Mouse (Mus musculus) neural tube, embryonic 14.5 days (tissue): ENCODE data around the gene Gm43064. TPM values are rescaled to one million over a fixed set of nuclear protein-coding genes. Genes with fewer than 3 reads are reported as not detected.
"Not testable (repeated sequence)": the region's sequence is repeated elsewhere in the genome, so short reads cannot be mapped to it uniquely, and the experiment has no call there.

Experiments
- ATAC-seq: fragments of 200-750 bp; cut with Nextera tagmentation; 2 replicates; pipeline ENCODE4 v1.8.0; 2017; ENCODE audit warnings: low read depth, mild to moderate bottlenecking, moderate TSS enrichment, moderate library complexity
- H3K27ac ChIP-seq: fragments of 300-500 bp; sonication (generic); 2 replicates; pipeline ENCODE4 v1.5.1; 2014; ENCODE audit warnings: low read depth, mild to moderate bottlenecking, control low read depth, low read length, moderate library complexity, mixed read lengths
- H3K27me3 ChIP-seq: fragments of 300-500 bp; sonication (generic); 2 replicates; pipeline ENCODE4 v1.6.1; 2014; ENCODE audit warnings: low read length; ENCODE audit not compliant: control insufficient read depth, insufficient read depth
- H3K36me3 ChIP-seq: fragments of 300-500 bp; sonication (generic); 2 replicates; pipeline ENCODE4 v1.6.1; 2014; ENCODE audit warnings: low read length, mixed read lengths; ENCODE audit not compliant: control insufficient read depth, insufficient read depth
- H3K4me1 ChIP-seq: fragments of 300-500 bp; sonication (generic); 2 replicates; pipeline ENCODE4 v1.6.1; 2014; ENCODE audit warnings: low read length; ENCODE audit not compliant: control insufficient read depth, insufficient read depth
- H3K4me2 ChIP-seq: fragments of 300-500 bp; sonication (generic); 2 replicates; pipeline ENCODE4 v1.6.1; 2014; ENCODE audit warnings: mild to moderate bottlenecking, low read depth, low read length, control low read depth
- H3K4me3 ChIP-seq: fragments of 300-500 bp; sonication (generic); 2 replicates; pipeline ENCODE4 v1.5.1; 2014; ENCODE audit warnings: low read depth, low read length, control low read depth, mixed read lengths
- H3K9ac ChIP-seq: fragments of 300-500 bp; sonication (generic); replicated peaks from 2 replicates; pipeline ENCODE4 v1.6.1; 2014; ENCODE audit warnings: low read depth, mild to moderate bottlenecking, control low read depth, low read length, mixed read lengths
- H3K9me3 ChIP-seq: fragments of 300-500 bp; sonication (generic); 2 replicates; pipeline ENCODE4 v1.6.1; 2016; ENCODE audit warnings: low read length; ENCODE audit not compliant: control insufficient read depth
- WGBS: fragments of 180-500 bp; shearing (Covaris S2); extraction: QIAGEN DNeasy Blood & Tissue Kit; methylation state at CpG from one replicate; pipeline ENCODE4 v1.1.7; 2014; 5-methylcytosine and 5-hydroxymethylcytosine counted together
- polyA plus RNA-seq: library from polyadenylated mRNA; unstranded; fragments of >200 nt; fragmentation: Nextera tagmentation; extraction: Ambion mirVana; gene quantifications from 2 replicates; pipeline ENCODE4 v1.2.1, GENCODE M21; 2014

Gm43064 gene
- polyA plus RNA-seq, 1 experiment from 2014 or later: 0.25 TPM

- Histone ChIP-seq H3K4me2 (no peak overlapping the region), H3K4me1 (no peaks in the 10 kb centered on the region), H3K36me3 (no peaks in the 10 kb centered on the region), H3K9me3 (no peaks in the 10 kb centered on the region), H3K4me3 (no peak overlapping the region), H3K27me3 (no peaks in the 10 kb centered on the region), H3K9ac (no peak overlapping the region), H3K27ac (no peak overlapping the region)
- 96% methylated on average over 6 of the region's 6 CpGs for WGBS
- ATAC-seq: no peak
These were observed 30.3 kb downstream of the Gm43064 start for GRCm38 (mm10) chr3:103839711-103840110.

GRCm38 (mm10) chr3:103840195-103840594 lies 30.8 kb downstream of the Gm43064 start:
- 75% methylated on average over 3 of the region's 3 CpGs for WGBS
- not testable (repeated sequence) for H3K9ac ChIP-seq, ATAC-seq

GRCm38 (mm10) chr3:103840946-103841345 lies 31.6 kb downstream of the Gm43064 start:
- WGBS: 93% methylated on average over 7 of the region's 7 CpGs
- not testable (repeated sequence) for H3K36me3 ChIP-seq, H3K4me1 ChIP-seq, H3K27ac ChIP-seq, H3K4me2 ChIP-seq, H3K9me3 ChIP-seq, H3K9ac ChIP-seq, ATAC-seq, H3K27me3 ChIP-seq, H3K4me3 ChIP-seq

More at GRCm38 (mm10) chr3:103840195-103840594, 30.8 kb downstream of the Gm43064 start:
- not testable (repeated sequence) for H3K4me3 ChIP-seq, H3K27ac ChIP-seq, H3K36me3 ChIP-seq, H3K4me1 ChIP-seq, H3K9me3 ChIP-seq, H3K4me2 ChIP-seq, H3K27me3 ChIP-seq

DNA sequence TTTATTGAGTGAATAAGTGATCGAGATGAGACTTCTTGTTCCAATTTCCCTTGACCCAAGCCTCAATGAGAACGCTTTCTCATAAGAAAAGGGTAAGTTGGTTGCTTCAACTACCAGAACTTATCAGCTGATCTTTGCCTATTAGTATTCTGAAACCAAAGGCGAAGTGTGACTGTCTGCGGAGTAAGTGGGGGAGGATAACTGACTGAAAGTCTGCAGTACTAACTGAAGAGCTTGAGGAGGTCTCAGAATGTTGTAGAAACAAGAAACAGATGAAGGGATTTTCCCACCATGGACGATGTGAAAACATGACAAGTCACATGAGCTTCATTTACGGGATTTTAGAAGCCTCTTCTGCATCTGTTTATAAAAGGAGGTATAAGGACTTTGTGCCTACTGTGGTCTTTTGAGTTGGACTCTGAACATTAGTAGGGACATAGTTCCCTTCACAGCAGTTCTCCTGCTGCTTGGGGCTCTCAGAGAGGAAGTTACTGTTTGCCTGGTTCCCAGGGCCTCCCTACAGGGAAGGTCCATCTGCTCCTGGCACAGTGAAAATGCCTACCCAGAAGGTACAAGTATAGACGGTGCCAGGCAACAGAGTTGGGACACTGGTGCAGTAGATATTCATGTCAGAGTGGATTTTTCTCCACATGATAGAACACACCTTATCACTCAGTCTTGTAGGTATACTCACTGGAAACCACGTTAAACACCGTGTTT lies 41.4 kb downstream of the Gm43064 start:
- Histone ChIP-seq H3K4me2 (no peak overlapping the region), H3K9me3 (no peaks in the 10 kb centered on the region), H3K4me3 (no peak overlapping the region), H3K27me3 (no peaks in the 10 kb centered on the region), H3K9ac (no peak overlapping the region), H3K36me3 (no peaks in the 10 kb centered on the region), H3K4me1 (no peaks in the 10 kb centered on the region), H3K27ac (no peak overlapping the region)
- ATAC-seq: no peak
- WGBS: 87% methylated on average over 9 of the region's 9 CpGs

DNA sequence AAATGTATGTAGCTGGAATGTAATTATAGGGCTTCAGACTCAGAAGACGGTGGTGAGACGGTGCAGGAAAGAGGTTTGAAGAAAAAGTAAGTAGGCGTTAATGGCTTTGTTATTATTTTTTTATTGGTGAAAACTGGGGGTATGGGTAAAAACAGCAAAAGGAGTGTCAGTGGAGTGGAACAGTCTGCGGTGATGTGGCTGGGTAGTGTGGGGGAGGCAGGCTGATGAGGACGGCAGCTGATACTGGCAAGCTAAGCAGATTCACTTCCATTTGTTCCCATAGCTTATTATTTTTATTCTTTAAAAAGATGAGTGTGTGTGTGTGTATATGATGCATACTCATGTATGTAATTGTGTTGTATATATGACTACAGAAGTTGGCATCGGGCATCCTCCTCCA lies 42.1 kb downstream of the Gm43064 start:
- 90% methylated on average over 6 of the region's 6 CpGs for WGBS

GRCm38 (mm10) chr3:103851882-103852281 lies 42.5 kb downstream of the Gm43064 start:
- no peak for ATAC-seq
- no peak overlapping the region for H3K9ac ChIP-seq
- no peaks in the 10 kb centered on the region for H3K4me1 ChIP-seq
- H3K4me2 ChIP-seq: no peak overlapping the region
- H3K36me3 ChIP-seq: no peaks in the 10 kb centered on the region
- WGBS: 83% methylated on average over 8 of the region's 8 CpGs
- H3K27ac ChIP-seq: no peak overlapping the region
- no peaks in the 10 kb centered on the region for H3K9me3 ChIP-seq
- no peak overlapping the region for H3K4me3 ChIP-seq
- H3K27me3 ChIP-seq: no peaks in the 10 kb centered on the region

More for the DNA sequence above, 42.1 kb downstream of the Gm43064 start:
- ATAC-seq: no peak
- Histone ChIP-seq H3K4me2 (no peak overlapping the region), H3K4me1 (no peaks in the 10 kb centered on the region), H3K27ac (no peak overlapping the region), H3K27me3 (no peaks in the 10 kb centered on the region), H3K36me3 (no peaks in the 10 kb centered on the region), H3K4me3 (no peak overlapping the region), H3K9me3 (no peaks in the 10 kb centered on the region), H3K9ac (no peak overlapping the region)

DNA sequence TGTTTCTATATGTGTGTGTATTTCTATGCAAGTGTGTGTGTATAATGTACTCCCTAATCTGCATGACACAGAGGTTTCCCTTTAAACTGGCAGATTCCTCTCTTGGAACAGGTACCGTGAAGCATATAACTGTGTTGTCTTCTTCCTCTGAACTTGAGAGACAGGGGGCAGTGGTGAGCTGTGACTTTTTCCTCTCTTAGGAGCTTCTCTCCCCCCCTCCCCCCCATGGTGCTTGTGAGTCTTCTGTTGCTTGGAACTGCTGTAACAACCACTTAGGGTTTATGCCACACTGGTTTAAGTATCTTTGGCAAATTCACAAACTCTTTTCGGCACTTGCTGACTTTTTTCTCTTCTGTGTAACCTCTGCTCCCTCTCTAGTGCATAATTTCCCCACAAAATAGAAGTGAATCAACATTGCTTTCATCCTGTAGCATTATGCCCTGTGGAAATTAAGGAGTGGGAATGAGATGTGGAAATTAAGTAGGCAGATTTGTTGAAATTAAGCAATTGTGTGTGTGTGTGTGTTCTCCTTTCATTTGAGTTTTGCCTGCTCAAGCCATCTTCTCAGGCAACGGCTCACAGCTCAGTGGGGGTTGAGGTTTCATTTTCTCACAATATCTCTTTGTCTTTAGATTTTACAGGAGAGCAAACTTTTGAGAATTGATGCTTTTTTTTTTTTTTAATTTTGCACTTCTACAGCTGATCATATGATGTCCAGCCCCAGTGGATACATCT lies 43.4 kb downstream of the Gm43064 start:
- H3K9me3 ChIP-seq: no peaks in the 10 kb centered on the region
- no peak overlapping the region for H3K9ac ChIP-seq
- H3K36me3 ChIP-seq: no peaks in the 10 kb centered on the region
- H3K4me3 ChIP-seq: no peak overlapping the region
- H3K27ac ChIP-seq: no peak overlapping the region
- H3K4me2 ChIP-seq: no peak overlapping the region
- H3K27me3 ChIP-seq: no peaks in the 10 kb centered on the region
- no peak for ATAC-seq
- no peaks in the 10 kb centered on the region for H3K4me1 ChIP-seq
- 64% methylated on average over 3 of the region's 3 CpGs for WGBS

DNA sequence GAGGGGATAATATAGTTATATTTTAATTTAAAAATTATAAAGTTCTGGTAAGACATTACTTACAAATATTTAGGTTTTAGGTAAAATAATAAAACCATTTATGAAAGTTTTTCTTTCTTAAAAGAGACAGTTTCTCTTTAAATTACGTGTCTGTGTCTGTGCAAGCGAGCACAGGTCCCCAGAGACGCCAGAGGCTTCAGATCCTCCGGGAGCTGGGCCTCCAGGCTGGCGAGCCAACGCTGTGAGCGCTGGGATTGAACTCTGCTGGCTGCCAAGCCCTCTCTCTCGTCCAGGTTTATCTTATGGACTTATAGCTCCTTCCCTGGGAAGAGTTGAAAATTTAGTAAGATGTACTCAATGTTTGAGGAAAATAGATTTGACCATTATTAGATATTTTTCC lies 44.4 kb downstream of the Gm43064 start:
- Histone ChIP-seq H3K9ac (no peak overlapping the region), H3K4me3 (no peak overlapping the region), H3K27me3 (no peaks in the 10 kb centered on the region), H3K9me3 (no peaks in the 10 kb centered on the region), H3K4me2 (no peak overlapping the region), H3K4me1 (no peaks in the 10 kb centered on the region), H3K27ac (no peak overlapping the region), H3K36me3 (no peaks in the 10 kb centered on the region)
- ATAC-seq: no peak
- 66% methylated on average over 8 of the region's 8 CpGs for WGBS

- no peaks in the 10 kb centered on the region for H3K27me3 ChIP-seq
- H3K27ac ChIP-seq: no peak overlapping the region
- no peaks in the 10 kb centered on the region for H3K36me3 ChIP-seq
- 0 out of 2 replicates have a peak, but pooled peaks cover 2% of the 10 kb centered on the region for H3K4me1 ChIP-seq
- no peaks in the 10 kb centered on the region for H3K9me3 ChIP-seq
- no peak for ATAC-seq
- H3K4me2 ChIP-seq: no peak overlapping the region
- H3K4me3 ChIP-seq: no peak overlapping the region
- 89% methylated on average over 7 of the region's 7 CpGs for WGBS
- H3K9ac ChIP-seq: no peak overlapping the region
These were observed 47.8 kb downstream of the Gm43064 start for GRCm38 (mm10) chr3:103857036-103857805.
